Mouse (Mus musculus): ENCODE data around the gene Aagab.

Aagab gene

GRCm38 (mm10) chr9:63606594-63606993 lies 4.1 kb downstream of the Aagab start:
- no peak for DNase-seq (ENCODE audit: low spot score in 2 of 2)

DNA sequence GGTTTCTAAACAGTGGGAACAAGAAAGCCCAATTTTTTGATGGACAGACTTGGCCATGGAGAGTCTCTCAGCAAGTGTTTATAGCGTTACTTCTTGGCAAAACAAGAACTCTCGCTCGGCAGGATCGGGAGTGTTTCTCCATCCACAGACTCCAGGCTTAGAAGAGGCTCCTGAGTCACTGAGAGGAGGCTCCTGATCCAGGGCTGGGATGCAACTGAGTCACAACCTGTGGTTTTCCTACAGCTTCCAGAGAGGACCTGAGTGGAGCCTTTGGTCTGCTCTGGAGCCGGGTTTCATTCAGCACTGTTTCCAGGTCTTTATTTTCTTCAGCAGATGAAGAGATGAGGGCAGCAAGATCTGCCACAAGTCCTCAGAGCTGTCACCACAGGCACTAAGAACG lies 5.5 kb downstream of the Aagab start:
- DNase-seq (ENCODE audit: low spot score in 2 of 2): no peak

DNA sequence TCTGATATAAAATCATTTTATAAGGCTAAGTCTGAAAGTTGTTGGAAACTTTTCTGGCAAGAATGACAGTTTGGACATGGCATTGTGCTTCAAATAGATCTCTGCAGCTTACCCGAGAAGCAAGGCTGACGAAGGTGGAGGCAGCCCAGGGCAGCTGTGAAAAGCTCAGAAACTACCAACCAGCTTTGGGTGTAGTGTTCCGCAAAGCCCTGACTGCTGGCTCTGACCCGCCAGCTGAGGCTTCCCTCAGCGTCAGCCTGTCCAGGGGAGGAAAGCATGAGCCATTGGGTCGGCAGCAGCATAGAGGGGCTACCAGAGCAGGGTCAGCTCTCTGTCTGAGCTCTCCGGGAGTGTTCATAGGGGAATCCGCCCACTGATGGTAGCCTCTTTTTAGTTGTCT lies 6.8 kb downstream of the Aagab start:
- DNase-seq (ENCODE audit: low spot score in 2 of 2): no peak

DNA sequence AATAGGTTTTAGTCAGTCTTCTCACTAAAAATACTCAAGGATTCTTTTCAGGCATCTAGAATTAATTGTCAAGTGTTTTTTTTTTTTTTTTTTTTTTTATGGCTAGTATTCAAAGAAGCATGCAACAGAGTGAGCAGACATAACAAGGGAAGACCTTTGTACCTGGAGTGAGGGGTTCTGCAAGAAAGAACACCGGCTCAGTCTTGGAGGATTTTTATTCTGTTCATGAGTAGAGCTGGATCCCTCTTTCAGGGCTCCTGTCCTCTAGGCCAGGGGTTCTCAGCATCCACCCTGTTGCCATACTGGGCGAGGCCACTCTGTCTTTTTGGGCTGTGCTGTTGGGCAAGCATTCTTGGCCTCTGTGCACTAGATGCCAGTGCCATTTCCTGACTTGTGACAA lies 7.3 kb downstream of the Aagab start:
- no peak for DNase-seq (ENCODE audit: low spot score in 2 of 2)

- no peak for DNase-seq (ENCODE audit: low spot score in 2 of 2)
Observed at GRCm38 (mm10) chr9:63610231-63610630, 7.8 kb downstream of the Aagab start.

DNA sequence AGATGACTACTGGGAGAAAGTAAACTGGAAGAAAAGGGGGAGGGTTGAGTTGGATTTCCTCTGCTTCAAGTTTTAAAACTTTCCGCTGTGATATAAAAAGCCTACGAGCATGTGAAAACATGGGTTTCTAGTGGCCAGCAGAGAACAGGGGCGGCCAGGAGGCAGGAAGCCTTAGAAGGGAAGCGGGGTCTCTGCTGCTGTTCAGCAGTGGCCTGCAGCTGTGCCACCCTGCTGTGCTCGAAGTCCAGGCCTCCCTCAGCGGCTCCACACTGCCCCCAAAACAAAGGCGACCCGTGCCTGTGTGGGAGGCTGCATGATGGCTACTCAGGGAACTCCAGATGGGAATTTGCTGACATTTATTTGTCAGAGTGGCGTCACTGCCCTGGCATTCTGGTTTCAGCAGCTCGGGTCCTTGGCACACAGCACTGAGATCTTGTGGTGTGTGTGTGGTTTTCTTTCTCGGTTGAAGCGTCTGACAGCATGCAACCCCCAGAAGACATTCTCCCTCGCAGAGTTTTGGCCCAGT lies 8.4 kb downstream of the Aagab start:
- peak; percentile 10 to 26 for DNase-seq (ENCODE audit: low spot score in 2 of 2)

DNA sequence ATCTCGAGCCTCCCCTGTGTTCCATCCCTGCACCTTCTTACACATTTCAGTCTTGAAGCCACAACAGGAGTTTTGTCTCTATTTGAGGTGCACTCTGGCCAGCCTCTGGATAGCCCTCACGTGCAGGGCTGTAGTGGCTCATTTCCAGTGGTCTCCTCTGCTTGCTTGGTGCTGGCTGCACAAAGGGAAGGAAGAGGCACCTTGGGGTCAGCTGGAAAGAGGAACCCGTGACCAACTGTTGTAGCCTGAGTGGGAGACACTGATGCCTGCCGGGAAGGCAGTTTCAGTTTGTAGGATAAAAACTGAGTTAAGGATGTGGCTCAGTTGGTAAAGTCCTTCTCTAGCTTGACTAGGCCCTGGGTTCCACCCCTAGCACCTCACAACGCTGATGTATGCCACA lies 9.5 kb downstream of the Aagab start:
- DNase-seq (ENCODE audit: low spot score in 2 of 2): no peak

DNA sequence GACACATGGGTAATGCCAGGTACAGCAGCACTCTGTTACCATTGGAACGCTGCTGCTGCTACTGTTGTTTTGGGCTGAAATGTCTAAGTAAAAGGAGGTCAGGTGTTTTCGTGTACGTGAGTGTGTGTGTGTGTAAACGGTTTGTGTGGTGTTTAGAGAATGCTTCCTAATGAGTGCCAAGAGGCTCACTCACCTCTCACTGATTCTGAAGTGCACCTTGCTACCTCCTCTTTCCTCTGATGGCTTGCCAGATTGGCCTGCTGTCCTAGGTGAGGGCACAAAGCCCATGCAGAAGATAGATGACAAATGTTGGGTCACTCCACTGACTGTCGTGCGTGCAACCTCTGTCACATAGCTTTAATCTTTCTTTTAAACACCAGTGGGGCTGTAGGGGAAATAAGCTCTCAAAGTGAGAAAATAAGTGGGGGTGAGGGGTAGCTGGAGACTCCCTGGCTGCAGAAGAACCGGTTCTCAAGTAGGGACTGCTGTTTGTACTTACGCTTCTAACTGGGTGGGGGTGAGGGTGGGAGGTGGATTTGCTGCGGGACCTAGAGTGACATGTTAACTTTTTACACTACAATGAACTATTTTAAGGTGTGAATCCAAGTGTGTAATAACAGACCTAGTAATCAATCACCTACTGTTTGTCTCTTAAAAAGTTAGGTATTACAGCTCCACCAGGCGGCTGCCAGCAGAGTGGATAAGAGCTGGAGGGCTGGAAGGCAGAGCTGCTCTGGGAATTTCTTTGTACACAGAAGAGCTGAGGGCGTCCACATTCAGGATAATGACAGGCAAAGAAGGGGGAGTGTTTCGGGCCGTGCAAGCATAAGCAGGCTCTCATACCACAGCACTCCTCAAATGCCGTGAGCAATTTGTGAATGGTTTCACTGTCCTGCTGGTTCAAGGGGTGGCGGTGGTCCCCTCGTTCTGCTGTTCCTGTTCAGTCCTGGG lies 10.4 kb downstream of the Aagab start:
- DNase-seq (ENCODE audit: low spot score in 2 of 2): no peak

GRCm38 (mm10) chr9:63613569-63613968 lies 11.1 kb downstream of the Aagab start:
- DNase-seq (ENCODE audit: low spot score in 2 of 2): no peak

DNA sequence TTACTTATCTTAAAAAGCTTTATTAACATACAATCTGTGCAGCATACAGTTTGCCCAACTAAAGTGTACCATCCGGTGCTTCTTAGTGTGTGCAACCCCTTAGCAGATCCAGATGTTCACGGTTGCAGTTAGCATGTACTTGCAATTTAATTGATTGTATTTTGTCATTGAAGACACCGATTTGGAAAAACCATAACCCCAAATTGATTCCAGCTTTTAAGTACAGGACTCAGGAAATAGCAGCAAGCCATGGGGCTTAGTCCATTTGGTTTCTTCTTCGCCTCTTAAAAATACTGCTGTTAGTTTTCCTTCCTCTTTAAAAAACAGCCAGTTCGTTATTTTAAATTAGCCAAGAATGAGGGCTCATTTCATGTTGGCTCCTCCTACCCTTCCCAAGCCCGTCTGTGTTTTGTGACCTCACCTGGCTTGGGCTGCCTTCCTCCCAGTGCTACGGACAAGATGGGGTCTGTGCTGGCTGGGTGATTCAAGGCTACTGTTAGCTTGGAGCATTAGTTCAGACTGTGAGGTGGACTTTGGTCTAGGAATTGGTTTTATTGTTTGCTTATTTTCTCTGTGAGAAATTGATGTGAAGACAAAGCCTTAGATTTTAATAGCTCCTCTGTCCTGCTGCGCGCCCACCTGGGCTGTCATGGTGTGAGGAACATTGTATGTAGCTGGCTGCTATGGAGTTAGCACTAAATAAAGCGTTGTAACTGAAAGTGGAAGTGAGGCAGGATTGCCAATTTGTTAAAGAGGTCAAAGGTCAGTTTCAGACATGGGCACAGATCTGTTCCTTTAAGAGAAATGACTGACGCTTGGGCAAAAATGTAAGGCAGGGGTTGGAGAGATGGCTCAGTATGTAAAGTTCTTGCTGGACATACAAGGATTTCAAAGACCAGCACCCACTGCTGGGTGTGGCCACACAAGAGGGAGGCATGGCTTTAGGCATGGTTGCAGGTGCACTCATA lies 11.8 kb downstream of the Aagab start:
- no peak for DNase-seq (ENCODE audit: low spot score in 2 of 2)

DNA sequence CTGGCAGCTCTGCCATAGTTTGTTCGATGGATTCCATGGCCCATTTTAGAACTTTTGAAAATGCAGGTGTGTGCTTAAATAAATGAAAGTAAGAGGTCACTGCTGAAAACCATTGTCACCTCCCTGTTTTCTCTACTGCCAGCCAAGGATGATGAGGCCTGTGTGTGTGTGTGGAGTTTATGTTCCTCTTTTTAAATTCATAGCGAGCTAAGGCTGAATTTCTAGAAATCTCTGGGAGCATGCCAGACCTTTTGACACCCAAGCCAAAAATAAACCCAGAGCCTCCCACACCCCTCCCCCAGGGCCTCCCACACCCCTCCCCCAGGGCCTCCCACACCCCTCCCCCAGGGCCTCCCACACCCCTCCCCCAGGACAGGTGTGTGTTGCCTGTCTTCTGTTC lies 15.5 kb downstream of the Aagab start:
- DNase-seq (ENCODE audit: low spot score in 2 of 2): no peak

DNA sequence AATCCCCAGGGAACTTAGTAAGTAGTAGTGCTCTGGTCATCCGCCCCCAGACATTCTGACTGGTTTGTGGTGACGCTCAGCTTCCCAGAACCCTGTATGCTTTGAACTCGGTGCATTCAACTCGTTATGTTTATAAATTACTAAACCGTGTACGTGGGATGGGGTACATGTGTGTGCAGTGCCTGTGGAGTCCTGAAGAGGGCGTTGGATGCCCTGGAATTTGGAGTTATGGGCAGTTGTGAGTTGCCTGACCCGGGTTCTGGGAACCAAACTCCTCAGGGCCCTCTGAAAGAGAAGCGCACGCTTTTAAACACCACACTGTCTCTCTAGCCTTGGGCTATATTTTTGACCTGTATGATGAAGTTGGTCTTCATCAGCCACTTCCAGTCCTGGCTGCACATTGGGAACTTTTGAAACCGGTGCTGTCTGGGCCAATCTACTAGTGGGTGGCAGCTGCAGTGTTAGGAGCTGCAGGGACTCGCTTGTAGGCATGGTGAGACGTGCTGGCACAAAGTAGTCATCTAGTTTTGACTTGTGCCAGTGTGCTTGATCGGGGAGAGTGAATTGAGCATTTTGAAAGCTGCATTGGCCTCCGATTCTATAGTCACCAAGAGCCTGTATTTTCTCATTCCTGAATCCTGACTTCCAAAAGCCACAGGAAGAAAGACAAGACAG lies 21.6 kb downstream of the Aagab start:
- no peak for DNase-seq (ENCODE audit: low spot score in 2 of 2)

- DNase-seq (ENCODE audit: low spot score in 2 of 2): no peak
Observed at GRCm38 (mm10) chr9:63625090-63625756, 22.8 kb downstream of the Aagab start.

DNA sequence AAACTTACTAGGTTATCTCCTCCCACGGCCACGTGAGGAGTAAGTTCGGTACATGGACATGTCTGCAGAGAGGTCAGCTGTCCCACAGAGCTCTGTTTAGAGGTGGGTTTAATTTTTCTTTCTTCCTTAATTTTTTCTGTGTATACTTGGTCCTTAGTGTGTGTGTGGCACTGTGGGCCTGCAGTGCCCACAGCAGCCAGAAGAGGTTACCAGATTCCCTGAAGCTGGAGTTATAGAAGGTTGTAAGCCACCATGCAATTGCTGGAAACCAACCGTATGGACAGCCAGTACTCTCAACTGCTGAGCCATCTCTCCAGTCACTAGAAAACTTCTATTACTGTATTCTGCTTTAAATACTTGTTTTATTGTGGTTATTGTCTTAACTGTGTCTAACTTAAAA lies 29.6 kb downstream of the Aagab start:
- DNase-seq (ENCODE audit: low spot score in 2 of 2): no peak

DNA sequence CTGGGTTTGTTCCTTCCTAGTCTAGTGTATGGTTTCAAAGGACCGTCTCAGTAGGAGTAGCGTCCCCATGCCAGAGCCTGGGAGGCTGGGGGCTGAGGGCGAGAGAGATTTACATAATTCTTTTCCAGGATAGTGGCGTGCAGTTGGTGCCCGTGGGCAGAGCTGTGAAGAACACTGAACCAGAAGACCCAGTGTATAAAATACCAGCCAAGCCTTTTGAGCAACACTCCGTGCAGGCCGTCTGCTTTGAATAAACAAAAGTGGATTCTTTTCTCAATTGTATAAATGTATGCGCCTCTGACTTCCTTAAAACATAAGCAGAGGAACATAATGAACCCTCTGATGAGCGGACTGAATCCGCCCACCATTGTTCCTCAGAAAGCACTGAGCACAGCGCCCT lies 30.5 kb downstream of the Aagab start:
- no peak for DNase-seq (ENCODE audit: low spot score in 2 of 2)

DNA sequence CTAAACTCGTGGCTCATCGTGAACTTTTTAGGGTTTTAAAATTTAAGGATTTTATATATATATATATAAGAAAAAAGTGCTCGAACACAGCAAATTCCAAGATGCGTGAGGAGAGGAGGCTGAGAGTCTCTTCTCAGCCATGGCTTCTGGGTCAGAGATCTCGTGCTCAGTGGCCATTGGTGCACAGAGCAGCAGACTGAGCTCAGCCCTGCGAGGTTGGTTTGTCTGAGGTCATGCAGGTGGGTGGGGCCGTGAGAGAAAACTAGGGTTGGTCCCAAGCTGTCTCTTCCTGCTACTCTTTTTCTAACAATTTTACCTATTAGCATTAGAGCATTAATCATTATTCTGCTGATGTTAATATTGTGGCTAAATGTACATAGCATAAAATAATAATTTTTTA lies 30.9 kb downstream of the Aagab start:
- DNase-seq (ENCODE audit: low spot score in 2 of 2): no peak

DNA sequence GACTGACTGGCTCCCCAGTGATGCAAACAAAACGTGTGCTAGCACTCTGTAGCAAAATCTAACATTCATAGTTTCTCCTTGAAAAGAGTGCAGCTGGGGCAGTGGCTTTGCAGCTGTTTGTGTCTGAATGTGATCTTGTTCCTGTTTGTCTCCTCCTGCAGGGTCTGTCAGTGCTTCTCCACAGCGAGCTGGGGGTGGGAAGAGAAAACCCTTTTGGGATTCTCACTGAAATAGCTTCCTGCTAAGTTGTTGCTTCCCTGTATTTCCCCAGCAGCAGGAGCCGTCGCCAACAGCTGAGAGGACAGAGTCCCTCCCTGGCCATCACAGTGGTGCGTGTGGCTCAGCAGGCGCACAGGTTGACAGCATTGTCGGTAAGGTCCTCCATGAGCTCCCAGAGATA lies 33.7 kb downstream of the Aagab start:
- no peak for DNase-seq (ENCODE audit: low spot score in 2 of 2)

DNA sequence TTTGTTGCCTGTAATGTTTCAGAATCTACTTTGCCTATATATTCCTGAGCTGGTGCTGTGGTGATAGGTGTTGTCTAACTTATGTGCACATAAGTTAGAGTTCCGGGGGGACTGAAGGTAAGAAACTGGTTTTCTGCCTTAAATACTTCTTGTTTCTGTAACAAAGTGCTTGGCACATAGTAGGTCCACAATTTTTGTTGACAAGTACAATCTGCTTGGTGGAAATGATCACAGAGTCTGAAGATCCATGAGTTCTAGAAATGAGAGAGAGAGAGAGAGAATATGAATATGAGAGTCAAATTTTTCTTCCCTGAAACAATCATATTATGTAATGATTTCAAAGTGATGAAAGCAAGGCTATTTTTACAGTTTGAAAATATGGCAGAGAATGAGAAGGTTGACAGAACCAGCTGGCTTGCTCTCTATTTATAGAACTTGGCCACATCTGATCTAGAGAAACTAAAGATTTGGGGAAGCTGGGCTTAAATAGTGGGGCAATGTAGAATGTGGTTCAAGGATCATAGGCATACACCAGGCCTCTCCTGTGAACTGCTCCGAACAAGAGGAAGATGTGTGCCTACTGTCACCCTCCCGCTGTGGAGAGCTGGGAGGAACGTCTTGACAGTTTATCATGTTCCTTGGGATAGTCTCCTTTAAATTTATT lies 39.7 kb downstream of the Aagab start:
- DNase-seq (ENCODE audit: low spot score in 2 of 2): no peak

GRCm38 (mm10) chr9:63644011-63644410 lies 41.6 kb downstream of the Aagab start:
- DNase-seq (ENCODE audit: low spot score in 2 of 2): no peak

GRCm38 (mm10) chr9:63645084-63645483 lies 42.6 kb downstream of the Aagab start:
- DNase-seq (ENCODE audit: low spot score in 2 of 2): no peak
